Mouse (Mus musculus): Measurements from ENCODE around the gene Pnpt1.

DNA sequence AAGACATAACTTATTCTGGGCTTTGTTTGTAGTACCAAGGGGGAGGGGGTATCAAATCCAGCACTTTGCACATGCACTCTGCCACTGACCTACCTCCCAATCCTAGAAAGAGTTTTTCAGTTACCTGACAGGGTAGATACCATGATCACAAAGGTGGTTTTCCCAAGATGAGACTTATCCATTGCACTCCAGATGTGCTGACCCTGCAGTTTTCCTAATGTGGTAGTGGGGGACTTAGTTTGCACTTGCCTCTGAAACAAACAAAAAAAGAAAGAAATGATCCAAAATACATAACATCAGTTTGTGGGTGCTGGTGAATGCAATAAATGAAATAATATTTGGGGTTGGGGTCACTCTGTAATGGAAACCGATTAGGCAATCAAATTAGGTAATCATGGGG, 48.8 kb downstream of the Pnpt1 start:
- no peak for TF ChIP-seq CTCF (IDR thresholded peaks at IDR 0.05; ENCODE audit: insufficient read depth, low read depth, low read length)
- TF ChIP-seq POLR2A (IDR thresholded peaks at IDR 0.05; ENCODE audit: insufficient read depth, low read depth, low read length), result no peak

Data from olfactory bulb, adult 2 months (tissue).